Mouse (Mus musculus): ENCODE results near the gene Rnaseh2a. TPM values are rescaled to one million over a fixed set of nuclear protein-coding genes. Genes with fewer than 3 reads are reported as not detected.
"Not testable (repeated sequence)": the region's sequence is repeated elsewhere in the genome, so short reads cannot be mapped to it uniquely, and the experiment has no call there.

Gene Rnaseh2a
- polyA plus RNA-seq, 1 experiment from 2014 or later: 108 TPM

- not testable (repeated sequence) for ATAC-seq (ENCODE audit: insufficient read depth, low FRiP score)
These were observed 61.6 kb downstream of the Rnaseh2a start for GRCm38 (mm10) chr8:84907979-84908378.

GRCm38 (mm10) chr8:84907493-84907892 is 62.1 kb downstream of the Rnaseh2a start:
- Histone ChIP-seq H3K27me3 (ENCODE audit: control insufficient read depth, insufficient read depth, low read length) (peaks cover 15% of the 10 kb centered on the region), H3K36me3 (ENCODE audit: control insufficient read depth, insufficient read depth, low read length) (no peaks in the 10 kb centered on the region), H3K9me3 (replicated peaks; ENCODE audit: control insufficient read depth, low read length) (no peaks in the 10 kb centered on the region), H3K4me3 (replicated peaks; ENCODE audit: low read length) (no peak overlapping the region), H3K9ac (ENCODE audit: low read length) (no peak overlapping the region), H3K4me2 (ENCODE audit: low read depth, low read length) (no peak overlapping the region), H3K27ac (ENCODE audit: low read length) (no peak overlapping the region), H3K4me1 (ENCODE audit: control insufficient read depth, insufficient read depth, low read length) (peaks cover 13% of the 10 kb centered on the region)
- ATAC-seq (ENCODE audit: insufficient read depth, low FRiP score): no peak
- WGBS: 71% methylated on average over 8 of the region's 8 CpGs

More at GRCm38 (mm10) chr8:84907979-84908378, 61.6 kb downstream of the Rnaseh2a start:
- H3K9me3 ChIP-seq (replicated peaks; ENCODE audit: control insufficient read depth, low read length); H3K36me3 ChIP-seq (ENCODE audit: control insufficient read depth, insufficient read depth, low read length); H3K27ac ChIP-seq (ENCODE audit: low read length): not testable (repeated sequence)
- peak overlapping the region; percentile 96 for H3K4me2 ChIP-seq (ENCODE audit: low read depth, low read length)
- 24% methylated on average over 6 of the region's 7 CpGs for WGBS
- H3K4me1 ChIP-seq (ENCODE audit: control insufficient read depth, insufficient read depth, low read length): peaks cover 16% of the 10 kb centered on the region
- peak overlapping the region; percentile 65 for H3K4me3 ChIP-seq (replicated peaks; ENCODE audit: low read length)
- peak overlapping the region; percentile 51 for H3K9ac ChIP-seq (ENCODE audit: low read length)
- H3K27me3 ChIP-seq (ENCODE audit: control insufficient read depth, insufficient read depth, low read length): peaks cover 18% of the 10 kb centered on the region

GRCm38 (mm10) chr8:84907037-84907436 is 62.5 kb downstream of the Rnaseh2a start:
- no peak overlapping the region for H3K27ac ChIP-seq (ENCODE audit: low read length)
- ATAC-seq (ENCODE audit: insufficient read depth, low FRiP score): no peak
- H3K4me3 ChIP-seq (replicated peaks; ENCODE audit: low read length): no peak overlapping the region
- no peaks in the 10 kb centered on the region for H3K9me3 ChIP-seq (replicated peaks; ENCODE audit: control insufficient read depth, low read length)
- no peak overlapping the region for H3K4me2 ChIP-seq (ENCODE audit: low read depth, low read length)
- 91% methylated on average over 9 of the region's 9 CpGs for WGBS
- no peak overlapping the region for H3K9ac ChIP-seq (ENCODE audit: low read length)
- peaks cover 10% of the 10 kb centered on the region for H3K27me3 ChIP-seq (ENCODE audit: control insufficient read depth, insufficient read depth, low read length)
- H3K36me3 ChIP-seq (ENCODE audit: control insufficient read depth, insufficient read depth, low read length): no peaks in the 10 kb centered on the region
- peaks cover 16% of the 10 kb centered on the region for H3K4me1 ChIP-seq (ENCODE audit: control insufficient read depth, insufficient read depth, low read length)

Small RNA genes within 50 kb of the gene (microRNA-seq; reads per million reads assigned to microRNA genes)
- gene Gm24197: not detected

Other genes with a start within 250 kb of the Rnaseh2a start
- gene G430095P16Rik, start 246.8 kb downstream of the Rnaseh2a start, polyA plus RNA-seq (2015; fragmentation: Nextera tagmentation; extraction: Ambion mirVana): 3.2 and 4.1 TPM in 2 replicates
- gene Nfix, start 169.4 kb downstream of the Rnaseh2a start, polyA plus RNA-seq (2015; fragmentation: Nextera tagmentation; extraction: Ambion mirVana): 36.5 and 37.8 TPM in 2 replicates
- gene Dand5, start 146.9 kb downstream of the Rnaseh2a start, polyA plus RNA-seq (2015; fragmentation: Nextera tagmentation; extraction: Ambion mirVana): 6.0 and 7.2 TPM in 2 replicates
- gene Gadd45gip1, start 138.2 kb downstream of the Rnaseh2a start, polyA plus RNA-seq (2015; fragmentation: Nextera tagmentation; extraction: Ambion mirVana): 42.0 and 49.5 TPM in 2 replicates
- 106 and 122 TPM in 2 replicates for gene Rad23a, start 129.1 kb downstream of the Rnaseh2a start, polyA plus RNA-seq (2015; fragmentation: Nextera tagmentation; extraction: Ambion mirVana)
- gene Calr, start 122.8 kb downstream of the Rnaseh2a start, polyA plus RNA-seq (2015; fragmentation: Nextera tagmentation; extraction: Ambion mirVana): 1,028 and 1,118 TPM in 2 replicates
- gene Farsa, start 112.8 kb downstream of the Rnaseh2a start, polyA plus RNA-seq (2015; fragmentation: Nextera tagmentation; extraction: Ambion mirVana): 85.9 and 91.5 TPM in 2 replicates
- 44.9 and 49.0 TPM in 2 replicates for gene Syce2, start 97.7 kb downstream of the Rnaseh2a start, polyA plus RNA-seq (2015; fragmentation: Nextera tagmentation; extraction: Ambion mirVana)
- gene Gcdh, start 75.8 kb downstream of the Rnaseh2a start, polyA plus RNA-seq (2015; fragmentation: Nextera tagmentation; extraction: Ambion mirVana): 41.1 and 45.8 TPM in 2 replicates
- 15.7 and 18.4 TPM in 2 replicates for gene Klf1, start 67.8 kb downstream of the Rnaseh2a start, polyA plus RNA-seq (2015; fragmentation: Nextera tagmentation; extraction: Ambion mirVana)
- gene Dnase2a, start 61.2 kb downstream of the Rnaseh2a start, polyA plus RNA-seq (2015; fragmentation: Nextera tagmentation; extraction: Ambion mirVana): 14.0 and 14.4 TPM in 2 replicates
- gene Mast1, start 32.4 kb downstream of the Rnaseh2a start, polyA plus RNA-seq (2015; fragmentation: Nextera tagmentation; extraction: Ambion mirVana): 1.4 and 1.6 TPM in 2 replicates
- 0.19 and 0.28 TPM in 2 replicates for gene Rtbdn, start 22.8 kb downstream of the Rnaseh2a start, polyA plus RNA-seq (2015; fragmentation: Nextera tagmentation; extraction: Ambion mirVana)
- not detected in 2 replicates for gene Gm49661, start 334 bp downstream of the Rnaseh2a start, polyA plus RNA-seq (2015; fragmentation: Nextera tagmentation; extraction: Ambion mirVana)
- gene Prdx2, start 180 bp downstream of the Rnaseh2a start, polyA plus RNA-seq (2015; fragmentation: Nextera tagmentation; extraction: Ambion mirVana): 584 and 593 TPM in 2 replicates
- gene Junb, start 9.0 kb upstream of the Rnaseh2a start, polyA plus RNA-seq (2015; fragmentation: Nextera tagmentation; extraction: Ambion mirVana): 21.6 and 25.8 TPM in 2 replicates
- 50.0 TPM in 2 replicates for gene Hook2, start 20.8 kb upstream of the Rnaseh2a start, polyA plus RNA-seq (2015; fragmentation: Nextera tagmentation; extraction: Ambion mirVana)
- gene Best2, start 44.8 kb upstream of the Rnaseh2a start, polyA plus RNA-seq (2015; fragmentation: Nextera tagmentation; extraction: Ambion mirVana): 0.30 and 0.42 TPM in 2 replicates
- 108 and 110 TPM in 2 replicates for gene Asna1, start 55.5 kb upstream of the Rnaseh2a start, polyA plus RNA-seq (2015; fragmentation: Nextera tagmentation; extraction: Ambion mirVana)
- 63.4 and 64.0 TPM in 2 replicates for gene Trir, start 57.1 kb upstream of the Rnaseh2a start, polyA plus RNA-seq (2015; fragmentation: Nextera tagmentation; extraction: Ambion mirVana)
- 28.6 and 31.0 TPM in 2 replicates for gene Tnpo2, start 67.1 kb upstream of the Rnaseh2a start, polyA plus RNA-seq (2015; fragmentation: Nextera tagmentation; extraction: Ambion mirVana)
- gene Fbxw9, start 90.3 kb upstream of the Rnaseh2a start, polyA plus RNA-seq (2015; fragmentation: Nextera tagmentation; extraction: Ambion mirVana): 28.1 and 29.9 TPM in 2 replicates
- 0.53 TPM in 1 of 2 replicates, not detected in the other for gene Gm5741, start 98.2 kb upstream of the Rnaseh2a start, polyA plus RNA-seq (2015; fragmentation: Nextera tagmentation; extraction: Ambion mirVana)
- gene Dhps, start 102.0 kb upstream of the Rnaseh2a start, polyA plus RNA-seq (2015; fragmentation: Nextera tagmentation; extraction: Ambion mirVana): 47.1 TPM in 2 replicates
- gene Wdr83os, start 111.0 kb upstream of the Rnaseh2a start, polyA plus RNA-seq (2015; fragmentation: Nextera tagmentation; extraction: Ambion mirVana): 116 and 131 TPM in 2 replicates
- 36.8 and 46.1 TPM in 2 replicates for gene Wdr83, start 111.5 kb upstream of the Rnaseh2a start, polyA plus RNA-seq (2015; fragmentation: Nextera tagmentation; extraction: Ambion mirVana)
- gene Man2b1, start 113.5 kb upstream of the Rnaseh2a start, polyA plus RNA-seq (2015; fragmentation: Nextera tagmentation; extraction: Ambion mirVana): 59.8 and 61.3 TPM in 2 replicates
- 3.0 and 4.0 TPM in 2 replicates for gene Zfp791, start 153.3 kb upstream of the Rnaseh2a start, polyA plus RNA-seq (2015; fragmentation: Nextera tagmentation; extraction: Ambion mirVana)
- not detected in 2 replicates for gene Cks1brt, start 182.2 kb upstream of the Rnaseh2a start, polyA plus RNA-seq (2015; fragmentation: Nextera tagmentation; extraction: Ambion mirVana)

Measured in stomach, embryonic 16.5 days (tissue).